Mouse (Mus musculus) forelimb bud, embryonic 11.5 days (tissue): Measurements from ENCODE around the gene Vti1a.

Experiments used
- DNase-seq: peaks from one replicate; pipeline ENCODE4 v3.0.0-alpha.2; 2012; ENCODE audit warnings: low read depth, low spot score

The Vti1a gene

GRCm38 (mm10) chr19:55620411-55621008 is 304.4 kb downstream of the Vti1a start:
- no peak for DNase-seq

GRCm38 (mm10) chr19:55621011-55621625 is 305.0 kb downstream of the Vti1a start:
- DNase-seq = no peak

GRCm38 (mm10) chr19:55622821-55623220 is 306.7 kb downstream of the Vti1a start:
- no peak for DNase-seq

- DNase-seq = no peak
Measured at GRCm38 (mm10) chr19:55623605-55624004, 307.5 kb downstream of the Vti1a start.

- DNase-seq = no peak
Measured at GRCm38 (mm10) chr19:55626483-55626882, 310.4 kb downstream of the Vti1a start.

- DNase-seq = no peak
Measured at GRCm38 (mm10) chr19:55626952-55627351, 310.9 kb downstream of the Vti1a start.

GRCm38 (mm10) chr19:55635488-55635887 is 319.4 kb downstream of the Vti1a start:
- no peak for DNase-seq

- DNase-seq = no peak
Measured at GRCm38 (mm10) chr19:55640251-55640650, 324.2 kb downstream of the Vti1a start.

- DNase-seq = no peak
Measured at GRCm38 (mm10) chr19:55641891-55642290, 325.8 kb downstream of the Vti1a start.

GRCm38 (mm10) chr19:55642361-55642760 is 326.3 kb downstream of the Vti1a start:
- no peak for DNase-seq

GRCm38 (mm10) chr19:55643288-55643901 is 327.3 kb downstream of the Vti1a start:
- DNase-seq = peak; percentile 33

GRCm38 (mm10) chr19:55643931-55644330 is 327.8 kb downstream of the Vti1a start:
- DNase-seq = no peak

GRCm38 (mm10) chr19:55649363-55649762 is 333.3 kb downstream of the Vti1a start:
- no peak for DNase-seq

GRCm38 (mm10) chr19:55651017-55651416 is 334.9 kb downstream of the Vti1a start:
- DNase-seq = no peak

- no peak for DNase-seq
Measured at GRCm38 (mm10) chr19:55652693-55653265, 336.7 kb downstream of the Vti1a start.

GRCm38 (mm10) chr19:55660165-55660564 is 344.1 kb downstream of the Vti1a start:
- no peak for DNase-seq

- peak; percentile 92 for DNase-seq
Measured at GRCm38 (mm10) chr19:55662521-55663223, 346.6 kb downstream of the Vti1a start.

GRCm38 (mm10) chr19:55667787-55668186 is 351.7 kb downstream of the Vti1a start:
- peak; percentile 70 for DNase-seq

- peak; percentile 61 for DNase-seq
Measured at GRCm38 (mm10) chr19:55668896-55669295, 352.8 kb downstream of the Vti1a start.
